Mouse (Mus musculus): Measurements from ENCODE around the gene Gkap1.

Gkap1 gene

GRCm38 (mm10) chr13:58197981-58198640 lies 77.4 kb downstream of the Gkap1 start:
- DNase-seq: peak; percentile 12

GRCm38 (mm10) chr13:58197211-58197610 lies 78.3 kb downstream of the Gkap1 start:
- no peak for DNase-seq

- DNase-seq: no peak
Measured at GRCm38 (mm10) chr13:58194908-58195307, 80.6 kb downstream of the Gkap1 start.

GRCm38 (mm10) chr13:58193221-58193620 lies 82.3 kb downstream of the Gkap1 start:
- no peak for DNase-seq

- no peak for DNase-seq
Measured at GRCm38 (mm10) chr13:58192146-58192545, 83.4 kb downstream of the Gkap1 start.

- no peak for DNase-seq
Measured at GRCm38 (mm10) chr13:58191516-58191915, 84.0 kb downstream of the Gkap1 start.

- DNase-seq: no peak
Measured at GRCm38 (mm10) chr13:58189473-58189872, 86.0 kb downstream of the Gkap1 start.

- DNase-seq: peak; percentile 91
Measured at GRCm38 (mm10) chr13:58188412-58188811, 87.1 kb downstream of the Gkap1 start.

GRCm38 (mm10) chr13:58187751-58188150 lies 87.7 kb downstream of the Gkap1 start:
- DNase-seq: no peak

GRCm38 (mm10) chr13:58186281-58186680 lies 89.2 kb downstream of the Gkap1 start:
- DNase-seq: no peak

- DNase-seq: no peak
Measured at GRCm38 (mm10) chr13:58184111-58184510, 91.4 kb downstream of the Gkap1 start.

All from thymus, postnatal 25 days (tissue).